8 mouse cellular contexts compared by ENCODE assay signal in genomic region chr1:44102939-44103338, GRCm38 (mm10). TPM values are rescaled to one million over a fixed set of nuclear protein-coding genes. Genes with fewer than 3 reads are reported as not detected.
DNase-seq lines count a peak whose midpoint lies in the region; ATAC-seq and TF ChIP-seq lines count a peak whose summit lies in the region.

No protein-coding gene starts in this region.

- H3K27ac ChIP-seq in lung, embryonic 14.5 days (ENCODE audit: low read depth) = 0 out of 2 replicates have a peak overlapping the region, but pooled peaks have one; percentile 69
- H3K27ac ChIP-seq in hindbrain, embryonic 16.5 days (ENCODE audit: low read depth, low read length) = no peak overlapping the region

- peak overlapping the region; percentile 74 for H3K4me2 ChIP-seq in lung, embryonic 14.5 days
- H3K4me2 ChIP-seq in hindbrain, embryonic 16.5 days (ENCODE audit: low read length) = peak overlapping the region; percentile 75

- peak; percentile 25 for DNase-seq in lung, embryonic 14.5 days
- no peak for DNase-seq in lung, postnatal 25 days (ENCODE audit: low spot score)
- peak; percentile 28 for DNase-seq in embryo, embryonic 10 days (ENCODE audit: low spot score)
- DNase-seq in naive thymus-derived CD4-positive, alpha-beta T cell, adult 2 months (ENCODE audit: low read depth) = peak; percentile 28
- no peak for DNase-seq in right cerebral cortex, postnatal 25 days
- no peak for DNase-seq in adrenal gland, postnatal 10 days

- peaks cover 21% of the 10 kb centered on the region for H3K36me3 ChIP-seq in lung, embryonic 14.5 days (ENCODE audit: insufficient read depth)
- peaks cover 11% of the 10 kb centered on the region for H3K36me3 ChIP-seq in hindbrain, embryonic 16.5 days (ENCODE audit: control insufficient read depth, insufficient read depth, low read length)

- peak overlapping the region; percentile 80 for H3K4me3 ChIP-seq in lung, embryonic 14.5 days (ENCODE audit: low read depth, low read length)
- peak overlapping the region; percentile 89 for H3K4me3 ChIP-seq in hindbrain, embryonic 16.5 days (ENCODE audit: low read length)

- H3K9me3 ChIP-seq in lung, embryonic 14.5 days (ENCODE audit: low read depth, low read length) = no peaks in the 10 kb centered on the region
- no peaks in the 10 kb centered on the region for H3K9me3 ChIP-seq in hindbrain, embryonic 16.5 days (ENCODE audit: control insufficient read depth, low read length)

- no peaks in the 10 kb centered on the region for H3K4me1 ChIP-seq in lung, embryonic 14.5 days (ENCODE audit: insufficient read depth)
- peaks cover 7% of the 10 kb centered on the region for H3K4me1 ChIP-seq in hindbrain, embryonic 16.5 days (ENCODE audit: control insufficient read depth, insufficient read depth, low read depth, low read length)

- H3K27me3 ChIP-seq in lung, embryonic 14.5 days (ENCODE audit: insufficient read depth, low read length) = no peaks in the 10 kb centered on the region
- no peaks in the 10 kb centered on the region for H3K27me3 ChIP-seq in hindbrain, embryonic 16.5 days (replicated peaks; ENCODE audit: control insufficient read depth, insufficient read depth, low read length)

- H3K9ac ChIP-seq in lung, embryonic 14.5 days = peak overlapping the region; percentile 79; the same call in 1 of the 2 replicates
- H3K9ac ChIP-seq in hindbrain, embryonic 16.5 days (ENCODE audit: low read depth, low read length) = peak overlapping the region; percentile 84

- WGBS in lung, embryonic 14.5 days = 15% methylated on average over 5 of the region's 5 CpGs
- 16% methylated on average over 5 of the region's 5 CpGs for WGBS in hindbrain, embryonic 16.5 days

- TF ChIP-seq CTCF in lung, embryonic 14.5 days (IDR thresholded peaks at IDR 0.05; ENCODE audit: low read depth) = no peak

- ATAC-seq in lung, embryonic 14.5 days (ENCODE audit: insufficient read depth) = 0 out of 2 replicates have a peak, but pooled peaks have one; percentile 19
- ATAC-seq in hindbrain, embryonic 16.5 days = no peak
- no peak for ATAC-seq in erythroid progenitor cell, adult 5-6 weeks (replicated peaks; ENCODE audit: low FRiP score, poor library complexity, severe bottlenecking)

RNA-seq across cellular contexts. Expression of gene Tex30, which starts 0.7 kb away (rescaled TPM):
- polyA plus RNA-seq in lung, embryonic 14.5 days (2014; fragmentation: Nextera tagmentation; extraction: Ambion mirVana) = 93.6 and 96.0 TPM in 2 replicates
- 40.3 and 40.4 TPM in 2 replicates for polyA plus RNA-seq in hindbrain, embryonic 16.5 days (2015; fragmentation: Nextera tagmentation; extraction: Ambion mirVana)
- total RNA-seq in erythroid progenitor cell, adult 5-6 weeks (2015; ENCODE audit: low replicate concordance) = 22.7 and 36.9 TPM in 2 replicates
- total RNA-seq in erythroid progenitor cell, adult 5-6 weeks (2017; ENCODE audit: low replicate concordance) = 8.5 and 34.1 TPM in 2 replicates
- total RNA-seq in adrenal gland, postnatal 10 days (2021) = 10 to 100 TPM; 15.3 to 17.3 TPM

RNA-seq across cellular contexts. Expression of gene Kdelc1, which starts 15.7 kb away (rescaled TPM):
- 71.2 and 73.7 TPM in 2 replicates for polyA plus RNA-seq in lung, embryonic 14.5 days (2014; fragmentation: Nextera tagmentation; extraction: Ambion mirVana)
- 26.3 and 29.4 TPM in 2 replicates for polyA plus RNA-seq in hindbrain, embryonic 16.5 days (2015; fragmentation: Nextera tagmentation; extraction: Ambion mirVana)
- total RNA-seq in erythroid progenitor cell, adult 5-6 weeks (2015; ENCODE audit: low replicate concordance) = 1.1 and 1.7 TPM in 2 replicates
- 0.64 and 1.5 TPM in 2 replicates for total RNA-seq in erythroid progenitor cell, adult 5-6 weeks (2017; ENCODE audit: low replicate concordance)
- total RNA-seq in adrenal gland, postnatal 10 days (2021) = 10 to 100 TPM; 21.0 to 21.8 TPM

RNA-seq across cellular contexts. Expression of gene Bivm, which starts 15.8 kb away (rescaled TPM):
- polyA plus RNA-seq in lung, embryonic 14.5 days (2014; fragmentation: Nextera tagmentation; extraction: Ambion mirVana) = 18.9 and 21.1 TPM in 2 replicates
- polyA plus RNA-seq in hindbrain, embryonic 16.5 days (2015; fragmentation: Nextera tagmentation; extraction: Ambion mirVana) = 27.3 and 32.3 TPM in 2 replicates
- 0.72 and 1.3 TPM in 2 replicates for total RNA-seq in erythroid progenitor cell, adult 5-6 weeks (2015; ENCODE audit: low replicate concordance)
- 0.64 TPM in 1 of 2 replicates, not detected in the other for total RNA-seq in erythroid progenitor cell, adult 5-6 weeks (2017; ENCODE audit: low replicate concordance)
- 10 to 100 TPM; 13.2 to 19.4 TPM for total RNA-seq in adrenal gland, postnatal 10 days (2021)

RNA-seq across cellular contexts. Expression of gene Gm8251, which starts 41.2 kb away (rescaled TPM):
- 0.14 and 0.15 TPM in 2 replicates for polyA plus RNA-seq in lung, embryonic 14.5 days (2014; fragmentation: Nextera tagmentation; extraction: Ambion mirVana)
- 0.04 TPM in 1 of 2 replicates, not detected in the other for polyA plus RNA-seq in hindbrain, embryonic 16.5 days (2015; fragmentation: Nextera tagmentation; extraction: Ambion mirVana)
- total RNA-seq in erythroid progenitor cell, adult 5-6 weeks (2015; ENCODE audit: low replicate concordance) = 2.1 and 5.4 TPM in 2 replicates
- 3.3 and 5.9 TPM in 2 replicates for total RNA-seq in erythroid progenitor cell, adult 5-6 weeks (2017; ENCODE audit: low replicate concordance)
- total RNA-seq in adrenal gland, postnatal 10 days (2021) = under 1 TPM in 1 of 2 experiments, not detected in 1; 0.03 TPM

RNA-seq across cellular contexts. Expression of gene Ercc5, which starts 44.6 kb away (rescaled TPM):
- 23.6 and 24.6 TPM in 2 replicates for polyA plus RNA-seq in lung, embryonic 14.5 days (2014; fragmentation: Nextera tagmentation; extraction: Ambion mirVana)
- polyA plus RNA-seq in hindbrain, embryonic 16.5 days (2015; fragmentation: Nextera tagmentation; extraction: Ambion mirVana) = 22.0 and 25.0 TPM in 2 replicates
- total RNA-seq in erythroid progenitor cell, adult 5-6 weeks (2015; ENCODE audit: low replicate concordance) = 2.5 and 6.7 TPM in 2 replicates
- total RNA-seq in erythroid progenitor cell, adult 5-6 weeks (2017; ENCODE audit: low replicate concordance) = 5.5 and 6.5 TPM in 2 replicates
- total RNA-seq in adrenal gland, postnatal 10 days (2021) = 10 to 100 TPM; 15.8 to 20.3 TPM

Comparison
In these comparisons a context has a peak if more than half of its experiments do, and no peak if none do; other contexts are left out.
1. DNase-seq: peak in lung, embryonic 14.5 days (single experiment), embryo, embryonic 10 days (single experiment) and naive thymus-derived CD4-positive, alpha-beta T cell, adult 2 months (single experiment); none in lung, postnatal 25 days (single experiment), right cerebral cortex, postnatal 25 days (single experiment) and adrenal gland, postnatal 10 days (single experiment).
2. RNA of gene Kdelc1, which starts 15.7 kb away (total RNA-seq): 21.0 to 21.8 TPM in adrenal gland, postnatal 10 days; 0.64 to 1.7 TPM in erythroid progenitor cell, adult 5-6 weeks; every median in the first group is over 4 times any median in the second.
3. RNA of gene Bivm, which starts 15.8 kb away (total RNA-seq): 13.2 to 19.4 TPM in adrenal gland, postnatal 10 days; 0.64 to 1.3 TPM in erythroid progenitor cell, adult 5-6 weeks; every median in the first group is over 4 times any median in the second.